8 mouse cellular contexts compared by ENCODE assay signal in genomic region chr8:66486084-66486763, GRCm38 (mm10). TPM values are rescaled to one million over a fixed set of nuclear protein-coding genes. Genes with fewer than 3 reads are reported as not detected.
DNase-seq lines count a peak whose midpoint lies in the region; ATAC-seq and TF ChIP-seq lines count a peak whose summit lies in the region.

Tma16 (minus strand) TSS chr8:66486530.

- H3K27me3 ChIP-seq in heart, embryonic 11.5 days (ENCODE audit: control insufficient read depth, insufficient read depth, low read length), result no peaks in the 10 kb centered on the region
- H3K27me3 ChIP-seq in kidney, embryonic 16.5 days (ENCODE audit: insufficient read depth, low read length), result no peaks in the 10 kb centered on the region
- H3K27me3 ChIP-seq in liver, adult 2 months (ENCODE audit: control insufficient read depth, insufficient read depth, low read length), result no peaks in the 10 kb centered on the region
- H3K27me3 ChIP-seq in myocyte (ENCODE audit: control insufficient read depth, insufficient read depth, insufficient read length), result no peaks in the 10 kb centered on the region
- no peaks in the 10 kb centered on the region for H3K27me3 ChIP-seq in splenic B cell, adult 2 months (ENCODE audit: control insufficient read depth, insufficient read depth, low read length, poor library complexity, severe bottlenecking)

- no peak within 1 kb of the TSS for H3ac ChIP-seq in myocyte (ENCODE audit: control insufficient read depth, insufficient read length)

- peak; percentile 35; the same call in 1 of the 2 replicates for TF ChIP-seq POLR2A in liver, adult 2 months (IDR thresholded peaks at IDR 0.05; ENCODE audit: extremely low read depth, insufficient read depth, low read length)
- TF ChIP-seq POLR2A in myocyte (IDR thresholded peaks at IDR 0.05; ENCODE audit: insufficient read length, low read depth), result peak; percentile 62

- no peaks in the 10 kb centered on the region for H3K9me3 ChIP-seq in heart, embryonic 11.5 days (replicated peaks; ENCODE audit: control insufficient read depth, low read length)
- H3K9me3 ChIP-seq in kidney, embryonic 16.5 days (ENCODE audit: low read length), result no peaks in the 10 kb centered on the region

- H3K4me1 ChIP-seq in heart, embryonic 11.5 days (ENCODE audit: control insufficient read depth, insufficient read depth, low read length), result no peaks in the 10 kb centered on the region
- peaks cover 11% of the 10 kb centered on the region for H3K4me1 ChIP-seq in kidney, embryonic 16.5 days (ENCODE audit: insufficient read depth, low read length)
- H3K4me1 ChIP-seq in liver, adult 2 months (ENCODE audit: control insufficient read depth, insufficient read depth, low read length), result no peaks in the 10 kb centered on the region

- peak within 1 kb of the TSS; percentile 91 for H3K9ac ChIP-seq in heart, embryonic 11.5 days (ENCODE audit: low read depth, low read length)
- peak within 1 kb of the TSS; percentile 79 for H3K9ac ChIP-seq in kidney, embryonic 16.5 days (replicated peaks; ENCODE audit: low read length)
- peak within 1 kb of the TSS; percentile 95 for H3K9ac ChIP-seq in liver, adult 2 months (ENCODE audit: low read depth, low read length)

- peak; percentile 89 to 91 for DNase-seq in B cell, adult 2 months
- peak; percentile 95 for DNase-seq in brain, adult 2 months (ENCODE audit: low read depth, low spot score)
- DNase-seq in liver, adult 2 months (ENCODE audit: extremely low read depth, low read depth, low spot score), result peak; percentile 81
- DNase-seq in splenic B cell, adult 2 months (ENCODE audit: low read depth, low spot score), result peak; percentile 84

- H3K4me3 ChIP-seq in heart, embryonic 11.5 days (ENCODE audit: low read depth, low read length), result peak within 1 kb of the TSS; percentile 96
- peak within 1 kb of the TSS; percentile 85 for H3K4me3 ChIP-seq in kidney, embryonic 16.5 days (ENCODE audit: low read length)
- H3K4me3 ChIP-seq in liver, adult 2 months (ENCODE audit: insufficient read depth, low read depth, low read length), result peak within 1 kb of the TSS; percentile 98
- H3K4me3 ChIP-seq in myocyte, result peak within 1 kb of the TSS; percentile 84

- H3K27ac ChIP-seq in heart, embryonic 11.5 days (ENCODE audit: low read depth, low read length), result peak within 1 kb of the TSS; percentile 71
- no peak within 1 kb of the TSS for H3K27ac ChIP-seq in kidney, embryonic 16.5 days (ENCODE audit: low read length)
- H3K27ac ChIP-seq in liver, adult 2 months (replicated peaks; ENCODE audit: insufficient read depth, low read depth, low read length), result no peak within 1 kb of the TSS

- H3K4me2 ChIP-seq in heart, embryonic 11.5 days, result peak within 1 kb of the TSS; percentile 71
- peak within 1 kb of the TSS; percentile 72 for H3K4me2 ChIP-seq in kidney, embryonic 16.5 days (replicated peaks; ENCODE audit: low read depth, low read length)
- peak within 1 kb of the TSS; percentile 93 for H3K4me2 ChIP-seq in myocyte (ENCODE audit: low read depth)

- H3K36me3 ChIP-seq in heart, embryonic 11.5 days (ENCODE audit: control insufficient read depth, insufficient read depth, low read length), result peaks cover 3% of the 10 kb centered on the region; the same call in 1 of the 2 replicates
- peaks cover 12% of the 10 kb centered on the region for H3K36me3 ChIP-seq in kidney, embryonic 16.5 days (ENCODE audit: insufficient read depth, low read length)
- H3K36me3 ChIP-seq in liver, adult 2 months (ENCODE audit: control insufficient read depth, insufficient read depth, low read length), result peaks cover 8% of the 10 kb centered on the region; the same call in 1 of the 2 replicates
- H3K36me3 ChIP-seq in myocyte (ENCODE audit: control insufficient read depth, insufficient read depth), result no peaks in the 10 kb centered on the region
- no peaks in the 10 kb centered on the region for H3K36me3 ChIP-seq in splenic B cell, adult 2 months (ENCODE audit: control insufficient read depth, insufficient read depth, low read length, poor library complexity, severe bottlenecking)

- WGBS in heart, embryonic 11.5 days (ENCODE audit: insufficient replicate concordance), result under 1% methylated on average over 45 of the region's 45 CpGs
- 0% methylated on average over 45 of the region's 45 CpGs for WGBS in kidney, embryonic 16.5 days
- WGBS in liver, adult 2 months, result under 1% methylated on average over 45 of the region's 45 CpGs

- TF ChIP-seq CTCF in liver, adult 2 months (IDR thresholded peaks at IDR 0.05; ENCODE audit: low read depth, low read length), result no peak

- ATAC-seq in erythroblast, adult 5-6 weeks (replicated peaks; ENCODE audit: low FRiP score, poor library complexity, severe bottlenecking), result peak; percentile 79
- peak; percentile 88 for ATAC-seq in heart, embryonic 11.5 days (replicated peaks; ENCODE audit: insufficient number of reproducible peaks, low FRiP score, low TSS enrichment)
- peak; percentile 97 for ATAC-seq in kidney, embryonic 16.5 days (ENCODE audit: low FRiP score, low TSS enrichment)

- no peaks in the 10 kb centered on the region for H3K79me2 ChIP-seq in liver, adult 2 months (ENCODE audit: control insufficient read depth, insufficient read depth, low read length)
- peaks cover 30% of the 10 kb centered on the region for H3K79me2 ChIP-seq in myocyte (ENCODE audit: control insufficient read depth, insufficient read depth)

TF ChIP-seq in myocyte, 11 proteins besides CTCF, POLR2A, EP300 and RAD21:
- peak; percentile 81 for TF ChIP-seq USF1 (IDR thresholded peaks at IDR 0.05; ENCODE audit: low read depth)
- TF ChIP-seq MAX (IDR thresholded peaks at IDR 0.05; ENCODE audit: low read depth), result peak; percentile 98
- no peak for TF ChIP-seq REST (IDR thresholded peaks at IDR 0.05; ENCODE audit: insufficient read depth, insufficient read length)
- no peak for TF ChIP-seq E2F4 (IDR thresholded peaks at IDR 0.05; ENCODE audit: insufficient read depth)

RNA-seq across cellular contexts. Expression of gene Tma16, which starts in this region (rescaled TPM):
- 4.6 and 8.6 TPM in 2 replicates for total RNA-seq in erythroblast, adult 5-6 weeks (2015; ENCODE audit: low replicate concordance)
- 4.9 and 9.4 TPM in 2 replicates for total RNA-seq in erythroblast, adult 5-6 weeks (2017; ENCODE audit: low replicate concordance)
- 8.9 and 10.2 TPM in 2 replicates for polyA plus RNA-seq in heart, embryonic 11.5 days (2014; fragmentation: Nextera tagmentation; extraction: Ambion mirVana)
- 12.1 and 14.4 TPM in 2 replicates for polyA plus RNA-seq in kidney, embryonic 16.5 days (2015; fragmentation: Nextera tagmentation; extraction: Ambion mirVana)
- total RNA-seq in liver, adult 2 months (2014; rRNA removed), result 2.9 and 3.4 TPM in 2 replicates
- 0.55 and 1.5 TPM in 2 replicates for polyA plus RNA-seq in liver, adult 2 months (2012; rRNA removed)
- 3.7 TPM for polyA plus RNA-seq in myocyte (2012; fragmentation: generic; extraction: Trizol)
